Mouse (Mus musculus): Measurements from ENCODE around the gene Ehd2.

DNA sequence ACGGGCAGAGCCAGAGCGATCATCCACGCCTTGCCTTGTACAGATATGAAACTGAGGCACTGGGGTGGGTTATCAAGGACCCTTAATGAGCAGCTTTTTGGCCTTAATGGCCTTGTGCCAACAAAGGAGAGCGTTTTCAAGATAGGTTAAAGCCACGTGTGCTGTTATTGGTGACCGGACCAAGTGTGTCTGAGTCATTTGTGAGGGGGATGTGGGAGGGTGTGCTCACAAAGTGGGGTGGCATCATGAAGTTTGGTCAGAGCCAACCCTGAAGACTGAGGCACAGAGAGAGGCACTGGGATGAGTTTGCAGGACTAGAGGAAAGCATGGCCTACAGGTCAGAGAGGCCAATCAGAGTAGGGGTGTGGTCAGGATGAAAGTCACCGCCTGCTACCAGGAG is 12.9 kb downstream of the Ehd2 start:
- TF ChIP-seq POLR2A (IDR thresholded peaks at IDR 0.05; ENCODE audit: borderline replicate concordance, extremely low read depth, low read depth, low read length) (no peak), CTCF (IDR thresholded peaks at IDR 0.05; ENCODE audit: insufficient read depth, low read length) (no peak)
